Mouse (Mus musculus): ENCODE data around the gene Notch1. TPM values are rescaled to one million over a fixed set of nuclear protein-coding genes. Genes with fewer than 3 reads are reported as not detected.

The Notch1 gene
- total RNA-seq, 2 experiments from 2014 or later = 9.3 to 19.0 TPM

DNA sequence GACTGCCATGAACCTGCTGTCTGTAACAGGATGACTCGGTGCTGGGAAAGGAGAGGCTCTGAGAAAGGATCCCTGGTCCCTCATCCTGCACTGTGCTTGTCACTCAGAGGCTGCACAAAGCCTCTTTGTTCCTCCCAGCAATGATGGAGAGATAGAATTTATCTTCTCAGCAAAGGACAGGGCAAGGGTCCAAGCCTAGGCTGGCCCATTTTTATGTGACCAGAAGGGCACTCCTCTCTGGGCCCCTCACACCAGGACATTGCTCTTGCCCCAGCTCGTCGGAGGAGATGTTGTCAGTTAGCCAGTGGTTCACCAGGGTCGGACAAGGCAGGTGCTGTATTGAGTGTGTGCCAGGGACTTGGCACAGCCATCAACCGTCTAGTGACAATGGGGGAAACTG is 16.8 kb upstream of the Notch1 start:
- no peak for ATAC-seq (replicated peaks; ENCODE audit: poor library complexity)

- ATAC-seq (replicated peaks; ENCODE audit: poor library complexity) = no peak
Measured at GRCm38 (mm10) chr2:26531829-26532228, 15.4 kb upstream of the Notch1 start.

- ATAC-seq (replicated peaks; ENCODE audit: poor library complexity) = no peak
Measured at GRCm38 (mm10) chr2:26529881-26530280, 13.4 kb upstream of the Notch1 start.

- ATAC-seq (replicated peaks; ENCODE audit: poor library complexity) = no peak
Measured at GRCm38 (mm10) chr2:26529221-26529805, 12.8 kb upstream of the Notch1 start.

DNA sequence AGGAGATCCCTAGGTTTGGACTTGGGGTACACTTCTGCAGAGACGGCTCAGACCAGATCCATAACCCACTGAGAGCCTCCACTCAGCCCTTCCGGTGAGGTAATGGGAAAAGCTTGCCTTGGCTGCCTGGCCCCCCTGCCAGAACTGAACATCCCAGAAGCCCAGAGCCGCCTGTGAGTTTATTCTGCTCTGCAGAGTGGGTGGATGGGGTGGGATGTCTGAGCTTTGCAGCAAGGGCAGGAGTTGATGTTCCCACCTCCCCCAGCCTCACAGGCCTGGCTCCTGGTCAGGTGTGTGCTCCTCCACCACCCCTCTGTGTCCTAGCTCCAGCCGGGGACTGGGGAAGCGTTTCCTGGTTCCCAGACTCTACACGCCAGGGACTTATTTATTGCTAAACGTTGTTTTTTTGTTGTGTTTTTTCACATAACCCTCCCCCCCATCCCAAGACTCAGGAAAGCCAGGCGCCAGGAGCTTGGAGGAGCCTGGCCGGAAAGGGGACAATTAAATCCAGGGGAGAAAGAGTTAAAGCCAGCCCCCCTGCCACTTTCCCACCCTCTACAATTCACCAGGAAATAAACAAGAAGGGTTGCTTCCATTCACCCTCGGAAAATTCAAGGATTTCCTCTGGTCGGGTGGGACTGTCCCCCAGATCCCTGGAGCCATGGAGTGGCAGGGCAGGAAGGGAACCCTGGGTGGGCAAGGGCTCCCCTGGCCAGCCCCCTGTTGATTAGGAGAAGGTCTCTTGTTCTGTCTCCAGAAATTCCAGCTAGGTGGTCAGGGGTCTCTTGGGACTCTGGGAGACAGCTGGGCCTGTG is 10.2 kb upstream of the Notch1 start:
- ATAC-seq (replicated peaks; ENCODE audit: poor library complexity) = no peak

GRCm38 (mm10) chr2:26525355-26526018 is 9.0 kb upstream of the Notch1 start:
- ATAC-seq (replicated peaks; ENCODE audit: poor library complexity) = 0 out of 2 replicates have a peak, but pooled peaks have one; percentile 34

DNA sequence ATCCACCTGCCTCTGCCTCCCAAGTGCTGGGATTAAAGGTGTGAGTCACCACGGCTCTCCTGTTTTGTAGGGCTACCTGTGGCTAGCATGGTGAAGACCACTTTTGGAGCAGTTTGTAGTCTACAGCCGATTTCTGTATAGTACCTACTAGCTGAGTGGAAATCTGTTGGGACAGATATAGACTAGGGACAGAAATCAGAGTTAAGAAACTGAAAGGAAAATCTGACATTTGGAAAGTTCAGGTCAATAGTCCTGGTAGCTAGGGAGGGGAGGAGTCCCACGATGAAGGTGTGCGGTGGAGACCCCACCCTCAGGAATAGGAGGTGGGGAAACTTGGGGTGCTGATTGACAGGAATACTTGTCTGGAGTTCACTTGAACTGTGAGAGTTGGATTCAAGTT is 5.9 kb upstream of the Notch1 start:
- no peak for ATAC-seq (replicated peaks; ENCODE audit: poor library complexity)

DNA sequence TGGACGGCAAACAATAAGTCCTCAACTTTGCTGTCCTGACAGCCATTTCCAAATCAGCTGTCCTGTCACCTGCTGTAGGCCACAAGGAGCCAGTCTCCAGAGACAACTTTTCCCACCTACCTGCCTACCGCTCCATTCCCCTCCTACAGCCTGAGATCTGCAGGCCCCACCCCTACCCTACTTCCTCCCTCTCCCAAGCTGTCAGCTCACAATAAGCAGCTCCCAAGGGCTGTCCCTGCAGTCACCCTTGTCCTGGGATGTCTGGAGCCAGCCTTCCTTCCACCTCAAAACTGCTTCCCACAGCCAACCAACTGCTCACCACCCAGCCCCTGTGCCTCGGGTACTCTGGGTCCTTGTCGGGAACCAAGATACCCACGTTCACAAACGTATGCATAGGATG is 3.3 kb upstream of the Notch1 start:
- ATAC-seq (replicated peaks; ENCODE audit: poor library complexity) = no peak

DNA sequence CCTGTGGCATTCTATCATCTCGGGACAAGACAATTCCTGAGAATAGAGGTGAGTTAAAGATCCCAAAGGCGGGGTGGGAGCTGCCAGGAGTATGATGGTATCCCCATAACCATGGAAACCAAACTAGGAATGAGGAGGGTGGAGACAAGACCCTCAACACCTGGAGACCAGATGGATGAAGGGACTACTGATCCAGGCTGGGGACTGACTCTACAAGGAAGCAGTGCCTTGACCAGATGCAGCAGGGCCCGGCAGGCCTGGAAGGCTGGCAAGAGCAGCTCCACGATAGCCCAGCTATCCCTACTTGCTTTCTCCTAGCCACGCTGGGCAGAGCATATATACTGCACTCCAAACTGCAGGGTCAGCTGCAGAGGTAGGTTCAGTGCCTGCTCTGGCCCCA is 524 bp upstream of the Notch1 start:
- no peak for ATAC-seq (replicated peaks; ENCODE audit: poor library complexity)

- ATAC-seq (replicated peaks; ENCODE audit: poor library complexity) = no peak
Measured at GRCm38 (mm10) chr2:26515335-26515734, 1.1 kb downstream of the Notch1 start.

DNA sequence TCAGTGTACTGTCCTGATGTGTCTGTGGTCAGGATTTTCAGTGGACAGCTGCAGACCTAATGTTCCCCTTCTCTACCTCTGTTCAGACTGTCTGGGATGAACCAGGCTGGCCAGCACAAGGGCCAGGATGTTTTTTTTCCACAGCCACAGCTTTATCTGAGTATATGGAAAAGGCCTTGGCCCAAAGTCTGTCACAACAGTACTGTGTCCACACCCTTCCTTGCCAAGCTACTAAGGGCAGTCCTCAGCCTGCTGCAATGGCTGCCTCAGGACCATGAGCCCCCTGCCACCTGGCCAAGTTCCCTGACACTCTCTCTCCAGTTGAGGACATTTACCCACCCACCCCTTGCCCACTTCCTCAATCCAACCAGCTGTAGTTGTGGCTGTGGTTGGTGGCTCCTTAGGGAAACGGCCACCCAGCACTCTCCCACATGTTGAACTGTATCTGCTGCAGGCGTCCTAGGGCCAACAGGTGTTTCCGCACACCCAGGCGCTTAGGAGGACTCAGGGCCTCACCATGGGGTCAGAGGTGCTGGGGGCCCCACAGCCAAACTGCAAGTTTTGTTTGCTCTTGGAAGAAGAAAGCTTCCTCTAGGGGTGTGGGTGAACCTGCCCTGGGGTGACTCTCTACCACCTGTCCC is 3.2 kb downstream of the Notch1 start:
- peak; percentile 88 for ATAC-seq (replicated peaks; ENCODE audit: poor library complexity)

DNA sequence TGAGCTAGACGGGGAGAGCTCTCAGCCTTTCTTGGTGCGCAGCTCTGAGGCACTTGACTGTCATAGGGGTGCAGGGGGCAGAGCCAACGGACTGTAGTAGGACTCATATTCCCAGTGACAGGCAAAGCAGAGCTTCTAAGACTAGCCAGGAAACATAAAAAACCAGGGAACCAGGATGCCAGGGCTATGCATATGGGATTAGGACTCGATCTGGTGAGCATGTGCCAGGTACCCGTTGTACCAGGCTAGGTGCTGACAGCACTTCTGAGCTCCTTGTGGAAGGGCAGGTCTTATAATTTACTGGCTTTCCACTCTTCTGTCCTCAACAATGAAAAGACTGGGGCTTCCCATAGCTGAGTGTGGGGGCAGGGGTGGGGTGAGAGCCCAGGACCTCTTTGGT is 7.8 kb downstream of the Notch1 start:
- ATAC-seq (replicated peaks; ENCODE audit: poor library complexity) = no peak

DNA sequence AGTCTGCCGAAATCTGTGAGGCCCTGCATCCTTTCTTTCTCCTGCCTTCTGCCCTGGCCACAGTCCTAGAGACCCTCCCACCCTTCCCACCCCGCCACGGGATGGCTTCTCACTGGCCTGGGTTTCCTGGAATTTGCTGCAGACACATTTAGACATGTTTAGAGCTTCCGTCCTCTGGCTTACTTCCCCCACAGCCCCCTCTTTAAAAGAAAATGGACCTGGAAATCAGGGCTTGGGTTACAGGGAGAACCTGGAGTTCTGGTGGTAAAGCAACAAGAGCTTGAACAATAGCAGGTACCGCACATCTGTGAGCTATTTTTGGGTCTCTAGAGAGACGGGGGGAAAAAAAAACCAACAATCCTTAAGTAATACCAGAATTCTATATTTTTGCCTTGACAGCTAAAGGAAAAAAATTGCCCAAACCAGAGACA is 8.5 kb downstream of the Notch1 start:
- no peak for ATAC-seq (replicated peaks; ENCODE audit: poor library complexity)

DNA sequence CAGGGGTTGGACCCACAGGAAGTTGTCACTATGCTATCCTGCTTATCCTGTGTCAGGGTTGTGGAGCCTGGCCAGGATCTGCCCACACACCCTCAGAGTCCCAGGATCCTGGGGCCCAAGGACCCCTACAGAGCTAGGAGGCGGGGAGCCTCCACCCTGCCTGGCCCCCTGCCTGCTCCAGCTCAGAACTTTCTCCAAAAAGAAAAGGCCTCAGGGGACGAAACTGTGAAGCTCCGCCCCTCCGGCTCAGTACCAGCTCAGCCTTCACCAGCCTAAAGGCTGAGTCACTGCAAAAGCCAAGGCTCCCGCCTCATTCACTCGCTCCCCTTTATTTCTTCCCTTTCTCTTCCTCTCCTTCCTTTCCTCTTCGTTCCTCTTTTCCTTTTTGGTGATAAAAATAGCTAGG is 9.0 kb downstream of the Notch1 start:
- ATAC-seq (replicated peaks; ENCODE audit: poor library complexity) = peak; percentile 72

- no peak for ATAC-seq (replicated peaks; ENCODE audit: poor library complexity)
Measured at GRCm38 (mm10) chr2:26506746-26507280, 9.7 kb downstream of the Notch1 start.

- ATAC-seq (replicated peaks; ENCODE audit: poor library complexity) = no peak
Measured at GRCm38 (mm10) chr2:26504772-26505480, 11.5 kb downstream of the Notch1 start.

- ATAC-seq (replicated peaks; ENCODE audit: poor library complexity) = peak; percentile 71
Measured at GRCm38 (mm10) chr2:26503661-26504575, 12.5 kb downstream of the Notch1 start.

- ATAC-seq (replicated peaks; ENCODE audit: poor library complexity) = no peak
Measured at GRCm38 (mm10) chr2:26502863-26503631, 13.4 kb downstream of the Notch1 start.

Measured in megakaryocyte progenitor cell, adult 5-6 weeks (primary cell).